Mouse (Mus musculus): Measurements from ENCODE around the gene Klhl31.

GRCm38 (mm10) chr9:77692707-77693106, 56.4 kb downstream of the Klhl31 start:
- TF ChIP-seq TCF12 (IDR thresholded peaks at IDR 0.05; ENCODE audit: insufficient read depth, poor library complexity, severe bottlenecking): no peak
- no peak for TF ChIP-seq POLR2AphosphoS2 (IDR thresholded peaks at IDR 0.05; ENCODE audit: insufficient read length, low read depth)
- TF ChIP-seq E2F4 (IDR thresholded peaks at IDR 0.05; ENCODE audit: insufficient read depth): no peak
- no peak for TF ChIP-seq POLR2A (IDR thresholded peaks at IDR 0.05; ENCODE audit: insufficient read length, low read depth)
- no peak for TF ChIP-seq MYOG (IDR thresholded peaks at IDR 0.05; ENCODE audit: control insufficient read depth in 1 of 3, insufficient read depth in 1 of 3, insufficient read length in 2 of 3, low read depth in 2 of 3)
- no peak for TF ChIP-seq CEBPB (IDR thresholded peaks at IDR 0.05; ENCODE audit: insufficient read depth, poor library complexity, severe bottlenecking)
- TF ChIP-seq SRF (IDR thresholded peaks at IDR 0.05; ENCODE audit: control insufficient read depth, insufficient read length, low read depth): no peak
- TF ChIP-seq MAX (IDR thresholded peaks at IDR 0.05; ENCODE audit: low read depth): no peak
- no peak for TF ChIP-seq REST (IDR thresholded peaks at IDR 0.05; ENCODE audit: insufficient read depth, insufficient read length)
- TF ChIP-seq USF1 (IDR thresholded peaks at IDR 0.05; ENCODE audit: low read depth): no peak
- no peak for TF ChIP-seq MYOD1 (IDR thresholded peaks at IDR 0.05; ENCODE audit: control insufficient read depth in 1 of 3, insufficient read length in 2 of 3, low read depth in 2 of 3)
